Mouse (Mus musculus) heart, adult 2 months (tissue): ENCODE results near the gene Nobox. TPM values are rescaled to one million over a fixed set of nuclear protein-coding genes. Genes with fewer than 3 reads are reported as not detected.

Source experiments
- DNase-seq, 2 experiments: peaks; one replicate each; pipeline ENCODE4 v3.0.0; 2021
- H3K27ac ChIP-seq: fragments of 200-600 bp; 2 replicates; pipeline ENCODE4 v1.8.1; 2022
- H3K27me3 ChIP-seq: fragments of 200-500 bp; 2 replicates; pipeline ENCODE4 v1.6.1; 2012; ENCODE audit warnings: mild to moderate bottlenecking, low read length, inconsistent platforms, mixed read lengths; ENCODE audit not compliant: control insufficient read depth, insufficient read depth
- H3K36me3 ChIP-seq: fragments of 200-500 bp; 2 replicates; pipeline ENCODE4 v1.6.1; 2012; ENCODE audit warnings: low read length, inconsistent platforms; ENCODE audit not compliant: control insufficient read depth, insufficient read depth
- H3K4me1 ChIP-seq: fragments of 200-500 bp; 2 replicates; pipeline ENCODE4 v1.6.1; 2011; ENCODE audit warnings: low read length; ENCODE audit not compliant: control insufficient read depth, insufficient read depth
- H3K4me3 ChIP-seq: fragments of 200-600 bp; 2 replicates; pipeline ENCODE4 v1.8.1; 2022
- H3K79me2 ChIP-seq: fragments of 200-500 bp; replicated peaks from 2 replicates; pipeline ENCODE4 v1.6.1; 2012; ENCODE audit warnings: mild to moderate bottlenecking, inconsistent platforms, low read length, moderate library complexity, mixed read lengths; ENCODE audit not compliant: control insufficient read depth, insufficient read depth
- H3K9ac ChIP-seq: fragments of 200-500 bp; 2 replicates; pipeline ENCODE4 v1.6.1; 2012; ENCODE audit warnings: low read depth, mild to moderate bottlenecking, control low read depth, inconsistent platforms, low read length, mixed read lengths
- CTCF ChIP-seq: fragments of 200-600 bp; IDR thresholded peaks from 2 replicates; pipeline ENCODE4 v1.8.1; 2022; ENCODE audit warnings: antibody characterized with exemption, mild to moderate bottlenecking, moderate library complexity
- EP300 ChIP-seq: fragments of 200-500 bp; IDR thresholded peaks from 2 replicates; pipeline ENCODE4 v1.6.1; 2011; ENCODE audit warnings: low read depth, low read length, control low read depth; ENCODE audit not compliant: insufficient read depth
- POLR2A ChIP-seq: fragments of 200-500 bp; IDR thresholded peaks from 2 replicates; pipeline ENCODE4 v1.6.1; 2011; ENCODE audit warnings: mild to moderate bottlenecking, low read depth, low read length, control low read depth; ENCODE audit not compliant: insufficient read depth
- WGBS: fragments of 180-500 bp; shearing (Covaris S2); methylation state at CpG from one replicate; pipeline ENCODE4 v1.1.7; 2018; 5-methylcytosine and 5-hydroxymethylcytosine counted together
- intact Hi-C: fragments of 180-260 bp; cut with DNase I; formaldehyde crosslinking; loops from one replicate; pipeline ENCODE4 v1.15.1; 2025
- polyA plus RNA-seq: library from polyadenylated mRNA; depleted of rRNA; stranded (reverse); fragments of >200 nt; gene quantifications from 2 replicates; pipeline ENCODE4 v1.2.3, GENCODE M21; 2012
- total RNA-seq, 2 experiments: library from RNA; stranded (reverse); gene quantifications; 2 replicates each; pipeline ENCODE4 v1.2.3; 2021

The Nobox gene
- total and polyA plus RNA-seq, 3 experiments, result not detected

- 65% methylated on average over 2 of the region's 2 CpGs for WGBS
- no peak overlapping the region for H3K27ac ChIP-seq
- H3K36me3 ChIP-seq, result no peaks in the 10 kb centered on the region
- DNase-seq, result no peak
- H3K79me2 ChIP-seq, result no peaks in the 10 kb centered on the region
- no peak overlapping the region for H3K9ac ChIP-seq
- TF ChIP-seq EP300 (no peak), CTCF (no peak), POLR2A (no peak)
- H3K4me1 ChIP-seq, result peaks cover under 1% of the 10 kb centered on the region
- no peak overlapping the region for H3K4me3 ChIP-seq
- intact Hi-C loops, result no loop called here
- H3K27me3 ChIP-seq, result no peaks in the 10 kb centered on the region
These were observed 33.0 kb upstream of the Nobox start for GRCm38 (mm10) chr6:43342386-43342785.

GRCm38 (mm10) chr6:43338804-43339203, 29.4 kb upstream of the Nobox start:
- WGBS, result 81% methylated on average over 2 of the region's 2 CpGs
- no peak for DNase-seq
- H3K36me3 ChIP-seq, result 0 out of 2 replicates have a peak, but pooled peaks cover 3% of the 10 kb centered on the region
- no peak overlapping the region for H3K27ac ChIP-seq
- H3K4me1 ChIP-seq, result peaks cover 2% of the 10 kb centered on the region
- H3K27me3 ChIP-seq, result no peaks in the 10 kb centered on the region
- intact Hi-C loops, result no loop called here
- no peak overlapping the region for H3K4me3 ChIP-seq
- TF ChIP-seq POLR2A (no peak), CTCF (no peak), EP300 (no peak)
- H3K9ac ChIP-seq, result no peak overlapping the region
- no peaks in the 10 kb centered on the region for H3K79me2 ChIP-seq

- intact Hi-C loops, result no loop called here
- WGBS, result 20% methylated on average over 10 of the region's 10 CpGs
- peak overlapping the region; percentile 72 for H3K27ac ChIP-seq
These were observed 28.2 kb upstream of the Nobox start for GRCm38 (mm10) chr6:43337491-43337961.

GRCm38 (mm10) chr6:43335619-43336234, 26.4 kb upstream of the Nobox start:
- peaks cover 2% of the 10 kb centered on the region for H3K4me1 ChIP-seq
- 84% methylated on average over 3 of the region's 3 CpGs for WGBS
- peak; percentile 36 for TF ChIP-seq CTCF
- TF ChIP-seq EP300, result no peak
- H3K9ac ChIP-seq, result no peak overlapping the region
- H3K27ac ChIP-seq, result no peak overlapping the region
- H3K4me3 ChIP-seq, result no peak overlapping the region
- 0 out of 2 replicates have a peak, but pooled peaks cover 3% of the 10 kb centered on the region for H3K36me3 ChIP-seq
- intact Hi-C loops, result no loop called here
- DNase-seq, result no peak
- H3K27me3 ChIP-seq, result no peaks in the 10 kb centered on the region
- H3K79me2 ChIP-seq, result no peaks in the 10 kb centered on the region

More at GRCm38 (mm10) chr6:43337491-43337961, 28.2 kb upstream of the Nobox start:
- Histone ChIP-seq H3K9ac (no peak overlapping the region), H3K4me3 (no peak overlapping the region), H3K36me3 (0 out of 2 replicates have a peak, but pooled peaks cover 3% of the 10 kb centered on the region), H3K27me3 (no peaks in the 10 kb centered on the region), H3K79me2 (no peaks in the 10 kb centered on the region), H3K4me1 (peaks cover 2% of the 10 kb centered on the region)
- TF ChIP-seq POLR2A, result no peak
- no peak for TF ChIP-seq CTCF
- no peak for TF ChIP-seq EP300
- DNase-seq, result peak; percentile 35 to 61

- TF ChIP-seq CTCF (no peak), POLR2A (no peak), EP300 (no peak)
- DNase-seq, result no peak
- Histone ChIP-seq H3K27me3 (no peaks in the 10 kb centered on the region), H3K79me2 (no peaks in the 10 kb centered on the region), H3K9ac (no peak overlapping the region), H3K36me3 (0 out of 2 replicates have a peak, but pooled peaks cover 3% of the 10 kb centered on the region), H3K4me3 (no peak overlapping the region), H3K4me1 (peaks cover 2% of the 10 kb centered on the region), H3K27ac (no peak overlapping the region)
- WGBS, result 55% methylated on average over 4 of the region's 4 CpGs
- intact Hi-C loops, result no loop called here
These were observed 24.1 kb upstream of the Nobox start for GRCm38 (mm10) chr6:43333479-43333878.

GRCm38 (mm10) chr6:43312961-43313656, 3.8 kb upstream of the Nobox start:
- Histone ChIP-seq H3K9ac (no peak overlapping the region), H3K4me1 (no peaks in the 10 kb centered on the region), H3K4me3 (no peak overlapping the region), H3K79me2 (no peaks in the 10 kb centered on the region), H3K36me3 (no peaks in the 10 kb centered on the region), H3K27me3 (no peaks in the 10 kb centered on the region), H3K27ac (no peak overlapping the region)
- no peak for TF ChIP-seq POLR2A
- no peak for TF ChIP-seq EP300
- no peak for TF ChIP-seq CTCF
- 71% methylated on average over 8 of the region's 8 CpGs for WGBS
- intact Hi-C loops, result no loop called here
- no peak for DNase-seq
